Mouse (Mus musculus): ENCODE results near the gene Enox1. TPM values are rescaled to one million over a fixed set of nuclear protein-coding genes. Genes with fewer than 3 reads are reported as not detected.

Enox1 gene
- polyA plus RNA-seq, 1 experiment from 2014 or later, result 6.6 TPM

DNA sequence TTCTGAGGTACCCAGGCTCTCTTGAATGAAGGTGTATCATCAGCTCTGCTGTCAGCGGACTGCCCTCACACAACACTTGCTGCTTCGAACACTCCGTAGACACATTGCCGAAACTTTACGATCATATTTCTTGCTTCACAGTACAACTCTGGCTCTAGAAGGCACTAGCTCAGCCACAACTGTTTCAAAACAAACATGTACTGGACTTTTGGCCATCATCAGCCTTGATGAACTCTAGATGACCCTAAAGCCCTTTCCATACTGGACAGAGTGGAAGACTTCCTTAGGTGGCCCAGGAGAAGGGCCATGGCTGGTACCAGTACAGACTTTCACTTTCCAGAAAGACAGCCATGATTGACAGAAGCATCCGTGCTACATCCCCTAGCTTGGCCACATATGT lies 334.1 kb downstream of the Enox1 start:
- no peaks in the 10 kb centered on the region for H3K9me3 ChIP-seq (replicated peaks; ENCODE audit: low read length)
- H3K9ac ChIP-seq (ENCODE audit: low read depth, low read length), result no peak overlapping the region
- H3K36me3 ChIP-seq (ENCODE audit: insufficient read depth, low read length), result no peaks in the 10 kb centered on the region
- ATAC-seq (replicated peaks; ENCODE audit: low FRiP score, low read depth) (no peak), DNase-seq (ENCODE audit: low spot score) (no peak)
- H3K27me3 ChIP-seq (ENCODE audit: insufficient read depth, low read length), result no peaks in the 10 kb centered on the region
- WGBS, result 95% methylated on average over 6 of the region's 6 CpGs
- TF ChIP-seq CTCF (IDR thresholded peaks at IDR 0.05; ENCODE audit: low read depth), result no peak
- H3K4me2 ChIP-seq (ENCODE audit: low read length), result no peak overlapping the region
- H3K4me3 ChIP-seq (replicated peaks; ENCODE audit: low read depth, low read length), result no peak overlapping the region
- no peaks in the 10 kb centered on the region for H3K4me1 ChIP-seq (replicated peaks; ENCODE audit: insufficient read depth, low read length)
- no peak overlapping the region for H3K27ac ChIP-seq

GRCm38 (mm10) chr14:77491731-77492130 lies 335.2 kb downstream of the Enox1 start:
- TF ChIP-seq CTCF (IDR thresholded peaks at IDR 0.05; ENCODE audit: low read depth), result no peak
- Histone ChIP-seq H3K9me3 (replicated peaks; ENCODE audit: low read length) (no peaks in the 10 kb centered on the region), H3K27ac (no peak overlapping the region), H3K27me3 (ENCODE audit: insufficient read depth, low read length) (no peaks in the 10 kb centered on the region), H3K4me2 (ENCODE audit: low read length) (no peak overlapping the region), H3K4me3 (replicated peaks; ENCODE audit: low read depth, low read length) (no peak overlapping the region), H3K9ac (ENCODE audit: low read depth, low read length) (no peak overlapping the region), H3K4me1 (replicated peaks; ENCODE audit: insufficient read depth, low read length) (no peaks in the 10 kb centered on the region), H3K36me3 (ENCODE audit: insufficient read depth, low read length) (no peaks in the 10 kb centered on the region)
- 93% methylated on average over 2 of the region's 2 CpGs for WGBS
- no peak for ATAC-seq (replicated peaks; ENCODE audit: low FRiP score, low read depth)
- DNase-seq (ENCODE audit: low spot score), result no peak

DNA sequence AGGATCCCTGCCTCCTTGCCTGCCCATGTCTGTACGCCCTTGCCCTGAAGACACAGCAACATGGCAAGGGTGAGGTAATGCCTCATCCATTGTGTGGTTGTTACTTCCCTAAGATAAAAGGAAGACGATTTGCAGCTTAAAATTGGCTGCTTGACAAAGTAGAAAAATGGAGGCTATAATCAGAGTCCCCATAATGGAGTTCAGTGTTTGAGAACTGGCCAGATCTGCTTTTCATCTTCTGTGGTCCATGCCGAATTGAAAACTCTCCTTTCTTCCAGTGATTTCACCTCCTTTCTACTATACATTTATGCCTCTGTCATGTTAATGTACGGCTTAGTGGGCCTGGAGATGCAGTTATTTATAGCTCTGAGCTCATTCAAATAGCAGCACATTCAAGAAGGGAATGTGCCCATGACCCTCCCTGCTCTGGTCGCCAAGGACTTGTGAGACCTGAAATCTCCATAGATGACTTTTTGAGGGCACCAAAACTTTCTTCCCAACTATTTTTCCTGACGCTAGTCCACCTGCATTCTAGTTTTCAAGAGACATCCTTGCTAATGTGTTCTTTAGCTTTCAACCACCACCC lies 343.5 kb downstream of the Enox1 start:
- H3K9ac ChIP-seq (ENCODE audit: low read depth, low read length), result no peak overlapping the region
- no peak overlapping the region for H3K27ac ChIP-seq
- WGBS, result 61% methylated on average over 6 of the region's 6 CpGs
- H3K36me3 ChIP-seq (ENCODE audit: insufficient read depth, low read length), result no peaks in the 10 kb centered on the region
- no peaks in the 10 kb centered on the region for H3K9me3 ChIP-seq (replicated peaks; ENCODE audit: low read length)
- TF ChIP-seq CTCF (IDR thresholded peaks at IDR 0.05; ENCODE audit: low read depth), result no peak
- no peak overlapping the region for H3K4me3 ChIP-seq (replicated peaks; ENCODE audit: low read depth, low read length)
- H3K4me1 ChIP-seq (replicated peaks; ENCODE audit: insufficient read depth, low read length), result no peaks in the 10 kb centered on the region
- no peak for DNase-seq (ENCODE audit: low spot score)
- H3K4me2 ChIP-seq (ENCODE audit: low read length), result no peak overlapping the region
- ATAC-seq (replicated peaks; ENCODE audit: low FRiP score, low read depth), result no peak
- H3K27me3 ChIP-seq (ENCODE audit: insufficient read depth, low read length), result no peaks in the 10 kb centered on the region

- no peak overlapping the region for H3K9ac ChIP-seq (ENCODE audit: low read depth, low read length)
- no peaks in the 10 kb centered on the region for H3K9me3 ChIP-seq (replicated peaks; ENCODE audit: low read length)
- H3K4me3 ChIP-seq (replicated peaks; ENCODE audit: low read depth, low read length), result no peak overlapping the region
- no peak for TF ChIP-seq CTCF (IDR thresholded peaks at IDR 0.05; ENCODE audit: low read depth)
- no peak for DNase-seq (ENCODE audit: low spot score)
- 54% methylated on average over 12 of the region's 12 CpGs for WGBS
- H3K36me3 ChIP-seq (ENCODE audit: insufficient read depth, low read length), result no peaks in the 10 kb centered on the region
- no peak overlapping the region for H3K27ac ChIP-seq
- no peaks in the 10 kb centered on the region for H3K4me1 ChIP-seq (replicated peaks; ENCODE audit: insufficient read depth, low read length)
- no peak overlapping the region for H3K4me2 ChIP-seq (ENCODE audit: low read length)
- H3K27me3 ChIP-seq (ENCODE audit: insufficient read depth, low read length), result no peaks in the 10 kb centered on the region
- ATAC-seq (replicated peaks; ENCODE audit: low FRiP score, low read depth), result no peak
Observed at GRCm38 (mm10) chr14:77504458-77505135, 348.0 kb downstream of the Enox1 start.

DNA sequence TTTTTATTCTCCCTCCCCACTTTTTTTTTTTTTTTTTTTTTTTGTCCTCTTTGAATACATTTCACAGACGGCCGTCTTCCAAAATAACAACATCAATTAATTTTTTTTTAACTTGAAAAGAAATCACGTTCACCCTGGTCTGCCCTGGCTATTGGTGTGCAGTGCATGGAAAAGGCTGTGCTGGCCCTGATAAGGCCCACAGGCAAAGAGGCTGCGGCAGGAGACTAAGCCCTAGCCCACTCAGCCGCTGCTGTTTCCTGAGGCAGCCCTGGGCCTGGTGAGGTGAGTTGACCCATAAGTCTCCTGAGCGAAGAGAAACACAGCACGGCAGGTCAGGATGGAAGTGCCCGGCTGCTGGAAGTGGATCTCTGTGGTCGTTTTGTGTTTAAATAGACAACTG lies 349.8 kb downstream of the Enox1 start:
- H3K4me2 ChIP-seq (ENCODE audit: low read length), result no peak overlapping the region
- no peak for ATAC-seq (replicated peaks; ENCODE audit: low FRiP score, low read depth)
- no peak overlapping the region for H3K4me3 ChIP-seq (replicated peaks; ENCODE audit: low read depth, low read length)
- H3K27ac ChIP-seq, result no peak overlapping the region
- WGBS, result 62% methylated on average over 9 of the region's 9 CpGs
- no peak for TF ChIP-seq CTCF (IDR thresholded peaks at IDR 0.05; ENCODE audit: low read depth)
- no peaks in the 10 kb centered on the region for H3K4me1 ChIP-seq (replicated peaks; ENCODE audit: insufficient read depth, low read length)
- no peaks in the 10 kb centered on the region for H3K9me3 ChIP-seq (replicated peaks; ENCODE audit: low read length)
- H3K9ac ChIP-seq (ENCODE audit: low read depth, low read length), result no peak overlapping the region
- no peaks in the 10 kb centered on the region for H3K36me3 ChIP-seq (ENCODE audit: insufficient read depth, low read length)
- no peaks in the 10 kb centered on the region for H3K27me3 ChIP-seq (ENCODE audit: insufficient read depth, low read length)
- no peak for DNase-seq (ENCODE audit: low spot score)

GRCm38 (mm10) chr14:77508036-77508435 lies 351.5 kb downstream of the Enox1 start:
- ATAC-seq (replicated peaks; ENCODE audit: low FRiP score, low read depth) (no peak), DNase-seq (ENCODE audit: low spot score) (no peak)
- H3K4me2 ChIP-seq (ENCODE audit: low read length), result no peak overlapping the region
- H3K27ac ChIP-seq, result no peak overlapping the region
- H3K9ac ChIP-seq (ENCODE audit: low read depth, low read length), result no peak overlapping the region
- no peaks in the 10 kb centered on the region for H3K36me3 ChIP-seq (ENCODE audit: insufficient read depth, low read length)
- no peaks in the 10 kb centered on the region for H3K4me1 ChIP-seq (replicated peaks; ENCODE audit: insufficient read depth, low read length)
- no peak overlapping the region for H3K4me3 ChIP-seq (replicated peaks; ENCODE audit: low read depth, low read length)
- TF ChIP-seq CTCF (IDR thresholded peaks at IDR 0.05; ENCODE audit: low read depth), result no peak
- H3K9me3 ChIP-seq (replicated peaks; ENCODE audit: low read length), result 0 out of 2 replicates have a peak, but pooled peaks cover under 1% of the 10 kb centered on the region
- WGBS, result 85% methylated on average over 12 of the region's 12 CpGs
- no peaks in the 10 kb centered on the region for H3K27me3 ChIP-seq (ENCODE audit: insufficient read depth, low read length)

Data from kidney, postnatal 0 days (tissue).